In the genomic region with DNA sequence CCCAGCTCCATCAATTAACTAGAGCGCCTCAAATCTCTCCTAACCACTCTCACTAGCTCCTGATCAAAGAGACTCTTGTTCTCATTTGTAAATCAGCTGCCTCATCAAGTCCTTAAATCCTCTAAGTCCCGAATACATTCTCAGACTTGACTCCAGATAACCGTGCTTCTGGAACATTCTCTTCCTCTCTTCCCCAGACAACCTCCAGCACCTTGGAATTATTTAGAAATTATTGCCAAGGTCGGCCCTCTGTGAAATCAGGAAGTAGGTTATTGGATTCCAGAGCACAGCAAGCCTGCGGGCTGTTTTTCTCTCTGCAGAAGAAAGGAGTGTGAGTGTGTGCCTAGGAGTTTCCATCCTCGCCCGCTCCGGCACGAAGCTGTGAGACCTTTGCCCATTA, we compare ENCODE assay signal across 13 mouse cellular contexts. TPM values are rescaled to one million over a fixed set of nuclear protein-coding genes. Genes with fewer than 3 reads are reported as not detected.
DNase-seq lines count a peak whose midpoint lies in the region; ATAC-seq and TF ChIP-seq lines count a peak whose summit lies in the region.
"Had no signal": no experiment of that assay in that cellular context is flagged by ENCODE, and none has a peak within 500 bp of the region (broad histone marks: within the 10 kb centered on the region; RNA-seq: fewer than 3 reads in every experiment).

No protein-coding gene starts in this region.

- 0 out of 2 replicates have a peak, but pooled peaks cover 4% of the 10 kb centered on the region for H3K4me1 ChIP-seq in intestine, postnatal 0 days (replicated peaks; ENCODE audit: control insufficient read depth, insufficient read depth, low read length)
- no peaks in the 10 kb centered on the region for H3K4me1 ChIP-seq in intestine, embryonic 16.5 days (ENCODE audit: control insufficient read depth, insufficient read depth, low read length)
- peaks cover 3% of the 10 kb centered on the region; the same call in 1 of the 2 replicates for H3K4me1 ChIP-seq in midbrain, postnatal 0 days (ENCODE audit: insufficient read depth, low read length)
- no peaks in the 10 kb centered on the region for H3K4me1 ChIP-seq in midbrain, embryonic 13.5 days (replicated peaks)
- H3K4me1 ChIP-seq: hindbrain, embryonic 13.5 days had no signal

- no peak for ATAC-seq in intestine, postnatal 0 days
- no peak for ATAC-seq in intestine, embryonic 16.5 days
- ATAC-seq in midbrain, postnatal 0 days (ENCODE audit: low FRiP score) = no peak
- ATAC-seq in midbrain, embryonic 13.5 days = no peak
- no peak for ATAC-seq in cerebellum, adult (ENCODE audit: insufficient number of reproducible peaks, low FRiP score, low TSS enrichment)
- ATAC-seq: forebrain, embryonic 16.5 days had no signal

- H3K9me3 ChIP-seq in intestine, postnatal 0 days (ENCODE audit: control insufficient read depth) = peaks cover 5% of the 10 kb centered on the region; the same call in 1 of the 2 replicates
- peaks cover 6% of the 10 kb centered on the region for H3K9me3 ChIP-seq in intestine, embryonic 16.5 days (ENCODE audit: control insufficient read depth, low read length)
- H3K9me3 ChIP-seq in midbrain, postnatal 0 days (ENCODE audit: low read length) = no peaks in the 10 kb centered on the region
- H3K9me3 ChIP-seq in midbrain, embryonic 13.5 days = no peaks in the 10 kb centered on the region

- no peak overlapping the region; the same call in 1 of the 2 replicates for H3K4me2 ChIP-seq in intestine, postnatal 0 days (replicated peaks; ENCODE audit: low read depth)
- no peak overlapping the region for H3K4me2 ChIP-seq in intestine, embryonic 16.5 days (ENCODE audit: low read depth, low read length)
- no peak overlapping the region for H3K4me2 ChIP-seq in midbrain, postnatal 0 days (ENCODE audit: low read depth, low read length, poor library complexity, severe bottlenecking)
- H3K4me2 ChIP-seq in midbrain, embryonic 13.5 days (replicated peaks) = no peak overlapping the region
- H3K4me2 ChIP-seq: hindbrain, embryonic 13.5 days had no signal

- no peaks in the 10 kb centered on the region for H3K27me3 ChIP-seq in intestine, postnatal 0 days (replicated peaks; ENCODE audit: control insufficient read depth, insufficient read depth, low read length)
- H3K27me3 ChIP-seq in intestine, embryonic 16.5 days (replicated peaks; ENCODE audit: control insufficient read depth, insufficient read depth, low read length) = no peaks in the 10 kb centered on the region
- H3K27me3 ChIP-seq in midbrain, postnatal 0 days (ENCODE audit: insufficient read depth, low read length) = no peaks in the 10 kb centered on the region
- H3K27me3 ChIP-seq in midbrain, embryonic 13.5 days = no peaks in the 10 kb centered on the region
- H3K27me3 ChIP-seq: hindbrain, embryonic 13.5 days had no signal

- no peak overlapping the region for H3K4me3 ChIP-seq in intestine, postnatal 0 days (ENCODE audit: low read depth, low read length)
- H3K4me3 ChIP-seq in intestine, embryonic 16.5 days (ENCODE audit: low read length) = no peak overlapping the region
- H3K4me3 ChIP-seq in midbrain, postnatal 0 days (ENCODE audit: low read depth, low read length) = no peak overlapping the region
- H3K4me3 ChIP-seq in midbrain, embryonic 13.5 days (replicated peaks) = no peak overlapping the region
- H3K4me3 ChIP-seq: hindbrain, embryonic 13.5 days had no signal

- peak overlapping the region; percentile 7; the same call in 1 of the 2 replicates for H3K27ac ChIP-seq in intestine, postnatal 0 days (ENCODE audit: low read depth, low read length)
- H3K27ac ChIP-seq in intestine, embryonic 16.5 days (ENCODE audit: low read length) = no peak overlapping the region
- no peak overlapping the region for H3K27ac ChIP-seq in midbrain, postnatal 0 days (ENCODE audit: low read depth, low read length)
- H3K27ac ChIP-seq in midbrain, embryonic 13.5 days = no peak overlapping the region
- H3K27ac ChIP-seq: hindbrain, embryonic 13.5 days had no signal

- H3K36me3 ChIP-seq in intestine, postnatal 0 days (ENCODE audit: control insufficient read depth, insufficient read depth) = no peaks in the 10 kb centered on the region
- no peaks in the 10 kb centered on the region for H3K36me3 ChIP-seq in intestine, embryonic 16.5 days (ENCODE audit: control insufficient read depth, insufficient read depth, low read length)
- no peaks in the 10 kb centered on the region for H3K36me3 ChIP-seq in midbrain, postnatal 0 days (ENCODE audit: insufficient read depth, low read length)
- no peaks in the 10 kb centered on the region for H3K36me3 ChIP-seq in midbrain, embryonic 13.5 days
- H3K36me3 ChIP-seq: hindbrain, embryonic 13.5 days had no signal

- TF ChIP-seq CTCF in intestine, postnatal 0 days (IDR thresholded peaks at IDR 0.05; ENCODE audit: low read depth) = no peak
- no peak for TF ChIP-seq CTCF in midbrain, postnatal 0 days (IDR thresholded peaks at IDR 0.05)

- peak; percentile 5 for DNase-seq in midbrain, postnatal 0 days (ENCODE audit: low spot score)
- DNase-seq in large intestine, adult 2 months (ENCODE audit: low read depth, low spot score) = peak; percentile 1
- no peak for DNase-seq in cerebellum, adult 11 months
- DNase-seq in right cerebral cortex, postnatal 4 days = no peak
- DNase-seq: cerebellum, postnatal 14 days; gastrocnemius, postnatal 14 days; lung, postnatal 36 days had no signal

- H3K9ac ChIP-seq in intestine, postnatal 0 days (ENCODE audit: low read depth, low read length) = no peak overlapping the region
- no peak overlapping the region for H3K9ac ChIP-seq in intestine, embryonic 16.5 days (ENCODE audit: low read depth, low read length)
- no peak overlapping the region for H3K9ac ChIP-seq in midbrain, postnatal 0 days (replicated peaks; ENCODE audit: low read length, poor library complexity, severe bottlenecking)
- H3K9ac ChIP-seq in midbrain, embryonic 13.5 days (replicated peaks) = no peak overlapping the region
- H3K9ac ChIP-seq: hindbrain, embryonic 13.5 days had no signal

- WGBS in intestine, postnatal 0 days = 28% methylated on average over 9 of the region's 9 CpGs
- WGBS in intestine, embryonic 16.5 days = 39% methylated on average over 9 of the region's 9 CpGs
- WGBS in midbrain, postnatal 0 days = 52% methylated on average over 9 of the region's 9 CpGs
- 62% methylated on average over 9 of the region's 9 CpGs for WGBS in midbrain, embryonic 13.5 days
- 24% methylated on average over 9 of the region's 9 CpGs for WGBS in large intestine, adult 2 months

RNA-seq across cellular contexts. Expression of gene Ppm1b, which starts 20.2 kb away (rescaled TPM):
- 59.2 and 64.3 TPM in 2 replicates for polyA plus RNA-seq in intestine, postnatal 0 days (2015; fragmentation: Nextera tagmentation; extraction: Ambion mirVana)
- 70.4 and 73.4 TPM in 2 replicates for polyA plus RNA-seq in intestine, embryonic 16.5 days (2015; fragmentation: Nextera tagmentation; extraction: Ambion mirVana)
- total RNA-seq in midbrain, postnatal 0 days (2014; rRNA removed) = 51.9 and 63.1 TPM in 2 replicates
- 52.9 and 54.7 TPM in 2 replicates for polyA plus RNA-seq in midbrain, postnatal 0 days (2015; fragmentation: Nextera tagmentation; extraction: Ambion mirVana)
- 95.8 and 101 TPM in 2 replicates for polyA plus RNA-seq in midbrain, embryonic 13.5 days (2015; fragmentation: Nextera tagmentation; extraction: Ambion mirVana)
- polyA plus RNA-seq in large intestine, adult 2 months (2012; rRNA removed) = 21.4 and 29.6 TPM in 2 replicates

Comparison
In these comparisons a context has a peak if more than half of its experiments do, and no peak if none do; other contexts are left out.
1. DNase-seq: peak in midbrain, postnatal 0 days (single experiment) and large intestine, adult 2 months (single experiment); none in cerebellum, adult 11 months (single experiment) and right cerebral cortex, postnatal 4 days (single experiment).